Mouse (Mus musculus): Measurements from ENCODE around the gene Itpr1.

- TF ChIP-seq CTCF (IDR thresholded peaks at IDR 0.05; ENCODE audit: low read depth, low read length) (no peak), EP300 (IDR thresholded peaks at IDR 0.05; ENCODE audit: insufficient read depth, low read depth, low read length) (no peak)
Observed at GRCm38 (mm10) chr6:108518552-108518951, 305.7 kb downstream of the Itpr1 start.

Measured in ES-Bruce4 (cell line).